Mouse (Mus musculus) neural tube, embryonic 15.5 days (tissue): ENCODE measurements around the gene Plxnb2. TPM values are rescaled to one million over a fixed set of nuclear protein-coding genes. Genes with fewer than 3 reads are reported as not detected.
A peak's percentile ranks its signal among the peaks of the same experiment; 100 is the strongest.

Experiments
- ATAC-seq: fragments of 200-750 bp; cut with Nextera tagmentation; 2 replicates; pipeline ENCODE4 v1.8.0; 2017; ENCODE audit warnings: mild to moderate bottlenecking, moderate TSS enrichment, moderate library complexity; ENCODE audit not compliant: low FRiP score
- H3K27ac ChIP-seq: fragments of 300-500 bp; sonication (generic); replicated peaks from 2 replicates; pipeline ENCODE4 v1.5.1; 2015; ENCODE audit warnings: mild to moderate bottlenecking, inconsistent platforms
- H3K27me3 ChIP-seq: fragments of 300-500 bp; sonication (generic); replicated peaks from 2 replicates; pipeline ENCODE4 v1.6.1; 2015; ENCODE audit warnings: inconsistent platforms
- H3K36me3 ChIP-seq: fragments of 300-500 bp; sonication (generic); 2 replicates; pipeline ENCODE4 v1.6.1; 2015; ENCODE audit warnings: inconsistent platforms
- H3K4me1 ChIP-seq: fragments of 300-500 bp; sonication (generic); 2 replicates; pipeline ENCODE4 v1.6.1; 2015; ENCODE audit warnings: inconsistent platforms
- H3K4me2 ChIP-seq: fragments of 300-500 bp; sonication (generic); 2 replicates; pipeline ENCODE4 v1.6.1; 2015; ENCODE audit warnings: inconsistent platforms, mild to moderate bottlenecking, moderate library complexity
- H3K4me3 ChIP-seq: fragments of 300-500 bp; sonication (generic); replicated peaks from 2 replicates; pipeline ENCODE4 v1.5.1; 2015; ENCODE audit warnings: mild to moderate bottlenecking, inconsistent platforms
- H3K9ac ChIP-seq: fragments of 300-500 bp; sonication (generic); replicated peaks from 2 replicates; pipeline ENCODE4 v1.6.1; 2015; ENCODE audit warnings: mild to moderate bottlenecking, inconsistent platforms
- H3K9me3 ChIP-seq: fragments of 300-500 bp; sonication (generic); replicated peaks from 2 replicates; pipeline ENCODE4 v1.6.1; 2016; ENCODE audit warnings: inconsistent platforms
- WGBS: fragments of 180-500 bp; shearing (Covaris S2); methylation state at CpG from one replicate; pipeline ENCODE4 v1.1.7; 2015; ENCODE audit warnings: mixed read lengths; 5-methylcytosine and 5-hydroxymethylcytosine counted together
- polyA plus RNA-seq: library from polyadenylated mRNA; unstranded; fragments of >200 nt; fragmentation: Nextera tagmentation; extraction: Ambion mirVana; gene quantifications from 2 replicates; pipeline ENCODE4 v1.2.1, GENCODE M21; 2015

The Plxnb2 gene
- polyA plus RNA-seq, 1 experiment from 2014 or later: 69.4 TPM

DNA sequence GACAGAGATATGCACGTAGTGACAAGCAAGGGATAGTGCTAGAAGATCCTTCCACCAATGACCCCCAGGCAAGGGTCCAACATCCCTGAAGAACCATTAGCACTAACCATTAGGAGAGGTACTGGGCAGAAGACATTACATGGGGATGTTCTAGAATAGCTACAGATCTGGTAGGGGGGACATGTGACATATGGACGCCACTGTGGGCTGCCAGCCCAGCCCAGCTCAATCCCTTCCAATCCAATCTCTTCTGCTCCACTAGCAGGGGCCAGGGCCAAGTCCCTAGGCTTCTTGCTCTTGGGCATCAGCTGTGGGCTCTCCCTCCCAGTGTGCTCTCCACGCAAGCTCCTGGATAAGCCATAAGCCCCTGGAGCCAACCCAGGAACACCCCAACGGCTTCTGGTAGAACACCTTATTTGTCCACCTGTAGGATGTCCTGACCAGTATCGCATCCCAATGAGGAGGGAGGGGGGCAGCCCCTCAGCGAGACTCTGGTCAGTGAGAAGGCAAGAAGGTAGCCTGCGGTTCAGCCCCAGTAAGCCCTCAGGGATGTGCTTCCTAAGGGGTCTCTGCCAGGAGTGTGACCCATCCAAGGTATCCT is 2.2 kb downstream of the Plxnb2 start:
- peak overlapping the region; percentile 94; the same call in 1 of the 2 replicates for H3K9ac ChIP-seq
- WGBS: 69% methylated on average over 7 of the region's 7 CpGs

DNA sequence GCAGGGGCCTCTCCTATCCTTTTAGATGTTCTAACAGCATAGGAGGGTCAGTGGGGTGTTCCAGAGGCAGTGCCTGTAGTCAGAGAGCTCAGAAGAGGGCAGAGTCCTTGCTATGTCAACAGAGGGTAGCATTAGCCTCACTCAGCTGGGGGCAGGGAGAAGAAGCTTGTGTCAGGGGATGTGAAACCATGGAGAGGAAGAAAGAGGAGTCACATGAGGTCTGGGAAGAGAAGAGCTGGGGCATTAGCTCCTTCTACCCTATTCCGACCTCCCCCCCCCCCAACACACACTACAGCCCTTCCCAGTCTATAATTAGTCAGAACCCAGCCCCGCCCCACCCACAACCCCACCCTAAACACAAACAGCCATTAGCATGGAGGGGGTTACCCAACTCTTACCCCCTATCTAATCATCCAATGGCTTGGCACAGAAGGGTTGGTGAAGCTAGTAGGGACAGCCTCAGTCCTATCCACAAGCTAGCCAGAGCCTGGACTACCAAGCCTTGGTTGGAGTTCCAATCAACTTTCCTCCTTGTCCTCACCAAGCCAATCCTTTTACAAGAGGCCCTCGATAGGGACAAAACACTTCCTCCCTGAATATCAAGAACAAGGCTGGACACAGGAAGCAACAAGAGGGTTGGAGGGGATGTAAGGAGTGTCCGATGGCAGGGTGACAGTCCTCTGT is 2.9 kb downstream of the Plxnb2 start:
- Histone ChIP-seq H3K27me3 (no peaks in the 10 kb centered on the region), H3K4me3 (peak overlapping the region; percentile 76; the same call in 1 of the 2 replicates), H3K9ac (peak overlapping the region; percentile 26; the same call in 1 of the 2 replicates), H3K9me3 (no peaks in the 10 kb centered on the region), H3K36me3 (no peaks in the 10 kb centered on the region), H3K27ac (peak overlapping the region; percentile 42), H3K4me1 (peaks cover 87% of the 10 kb centered on the region), H3K4me2 (peak overlapping the region; percentile 90)
- no peak for ATAC-seq
- 68% methylated on average over 4 of the region's 4 CpGs for WGBS

More for the DNA sequence above, 2.2 kb downstream of the Plxnb2 start:
- ATAC-seq: no peak
- Histone ChIP-seq H3K4me3 (peak overlapping the region; percentile 76), H3K27me3 (no peaks in the 10 kb centered on the region), H3K27ac (peak overlapping the region; percentile 91), H3K36me3 (no peaks in the 10 kb centered on the region), H3K4me2 (peak overlapping the region; percentile 90), H3K4me1 (peaks cover 82% of the 10 kb centered on the region), H3K9me3 (no peaks in the 10 kb centered on the region)

DNA sequence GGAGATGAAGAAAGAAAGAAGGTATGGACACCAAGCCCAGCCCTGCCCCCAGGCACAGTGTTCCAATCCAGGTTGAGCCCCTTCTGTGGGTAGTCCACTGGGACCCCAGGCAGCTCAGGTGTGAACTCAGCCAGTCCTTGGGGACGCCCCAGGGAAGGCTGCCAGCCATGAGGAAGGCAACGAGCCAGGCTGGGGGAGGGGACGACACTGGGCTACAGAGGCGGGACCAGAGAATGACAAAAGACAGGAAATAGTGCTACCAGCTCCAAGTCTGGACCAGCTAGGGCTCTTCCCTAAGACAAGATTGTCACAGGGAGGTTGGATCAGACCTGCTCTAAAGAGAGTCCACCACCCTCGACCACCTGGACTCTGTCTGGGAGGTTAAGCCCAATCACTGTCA is 3.5 kb downstream of the Plxnb2 start:
- Histone ChIP-seq H3K4me3 (no peak overlapping the region), H3K9ac (0 out of 2 replicates have a peak overlapping the region, but pooled peaks have one; percentile 26), H3K4me1 (peaks cover 87% of the 10 kb centered on the region), H3K9me3 (no peaks in the 10 kb centered on the region), H3K4me2 (peak overlapping the region; percentile 90), H3K27ac (peak overlapping the region; percentile 42), H3K36me3 (no peaks in the 10 kb centered on the region), H3K27me3 (no peaks in the 10 kb centered on the region)
- WGBS: 9% methylated on average over 5 of the region's 5 CpGs
- ATAC-seq: no peak

DNA sequence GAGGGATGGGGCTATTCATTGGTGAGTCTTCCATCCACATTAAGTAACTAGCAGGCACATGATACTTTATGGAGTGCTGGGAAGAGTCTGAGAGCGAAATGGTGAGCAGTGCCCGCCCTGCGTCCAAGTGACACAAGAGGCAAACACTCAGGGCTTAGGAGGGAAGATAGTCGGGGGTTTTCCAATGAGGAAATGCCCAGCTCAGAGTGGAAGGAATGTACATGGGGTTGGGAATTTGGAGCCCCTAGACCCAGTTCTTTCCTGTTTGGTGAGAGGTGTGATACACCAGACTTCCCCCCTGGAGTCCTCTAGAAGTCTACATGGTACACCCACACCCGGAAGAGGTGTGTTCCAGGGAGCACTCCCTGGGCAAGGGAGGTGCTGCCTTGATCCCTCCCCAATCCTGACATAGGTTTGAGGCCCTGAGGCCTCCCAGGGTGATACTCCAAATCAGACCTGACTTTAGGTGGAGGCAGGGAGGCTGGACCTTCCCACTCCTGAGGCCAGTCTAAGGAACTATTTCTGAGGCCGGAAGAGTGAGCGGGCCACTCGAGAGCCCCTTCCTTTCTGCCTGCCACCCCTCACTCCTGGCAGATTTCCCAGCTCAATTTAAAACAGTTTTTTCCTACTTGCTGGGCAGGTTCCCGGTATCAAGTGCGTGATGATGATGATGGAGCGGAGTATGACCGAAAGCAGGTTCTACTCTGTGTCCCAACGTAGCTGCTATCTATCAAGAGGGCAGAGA is 5.0 kb downstream of the Plxnb2 start:
- Histone ChIP-seq H3K27ac (no peak overlapping the region; the same call in 1 of the 2 replicates), H3K9ac (no peak overlapping the region), H3K36me3 (no peaks in the 10 kb centered on the region), H3K4me2 (no peak overlapping the region), H3K27me3 (no peaks in the 10 kb centered on the region), H3K4me1 (peaks cover 88% of the 10 kb centered on the region), H3K4me3 (no peak overlapping the region), H3K9me3 (no peaks in the 10 kb centered on the region)
- 75% methylated on average over 13 of the region's 13 CpGs for WGBS
- ATAC-seq: no peak

DNA sequence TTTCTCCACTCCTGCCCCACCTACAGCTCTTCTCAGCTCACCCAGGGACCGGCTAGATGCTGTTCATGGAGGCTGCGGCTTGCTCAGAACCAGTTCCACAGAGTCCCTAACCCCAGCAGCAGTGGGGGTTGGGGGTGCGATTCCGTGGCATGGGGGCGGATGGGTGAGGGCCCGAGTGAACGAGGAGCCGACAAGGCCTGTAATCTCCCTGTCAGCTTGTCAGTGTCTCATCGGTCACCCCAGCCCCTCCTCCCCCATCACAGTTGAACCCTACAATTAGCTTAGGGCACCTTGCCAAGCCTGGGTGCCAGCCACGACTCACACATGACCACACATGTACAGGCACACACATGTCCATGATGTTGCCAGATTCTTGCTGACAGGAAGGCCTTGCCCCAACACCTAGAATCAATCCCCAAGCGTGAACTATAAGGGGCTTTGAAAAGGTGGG is 5.7 kb downstream of the Plxnb2 start:
- Histone ChIP-seq H3K36me3 (0 out of 2 replicates have a peak, but pooled peaks cover 4% of the 10 kb centered on the region), H3K27ac (no peak overlapping the region), H3K9ac (no peak overlapping the region), H3K4me1 (peaks cover 95% of the 10 kb centered on the region), H3K27me3 (no peaks in the 10 kb centered on the region), H3K4me2 (no peak overlapping the region; the same call in 1 of the 2 replicates), H3K9me3 (no peaks in the 10 kb centered on the region), H3K4me3 (no peak overlapping the region)
- 60% methylated on average over 11 of the region's 11 CpGs for WGBS
- no peak for ATAC-seq

DNA sequence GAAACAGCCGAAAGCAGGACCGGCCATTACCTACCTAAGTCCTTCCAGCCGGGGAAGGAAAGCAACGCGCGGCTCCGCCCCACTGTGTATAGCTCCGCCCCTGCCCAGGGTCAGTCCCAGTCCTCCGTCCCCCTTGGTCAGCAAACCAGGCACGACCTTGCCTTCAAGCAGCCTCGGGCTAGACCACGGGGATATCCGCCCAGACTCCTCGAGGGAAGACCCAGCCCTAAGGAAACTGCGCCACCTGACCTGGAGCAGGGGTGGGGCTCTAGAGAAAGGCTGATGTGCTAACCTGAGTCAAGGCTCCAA is 6.7 kb downstream of the Plxnb2 start:
- Histone ChIP-seq H3K27me3 (no peaks in the 10 kb centered on the region), H3K4me2 (peak overlapping the region; percentile 96), H3K9ac (peak overlapping the region; percentile 65), H3K4me3 (peak overlapping the region; percentile 54), H3K4me1 (peaks cover 96% of the 10 kb centered on the region), H3K36me3 (0 out of 2 replicates have a peak, but pooled peaks cover 5% of the 10 kb centered on the region), H3K27ac (peak overlapping the region; percentile 81), H3K9me3 (no peaks in the 10 kb centered on the region)
- peak; percentile 45 for ATAC-seq
- 2% methylated on average over 15 of the region's 15 CpGs for WGBS

DNA sequence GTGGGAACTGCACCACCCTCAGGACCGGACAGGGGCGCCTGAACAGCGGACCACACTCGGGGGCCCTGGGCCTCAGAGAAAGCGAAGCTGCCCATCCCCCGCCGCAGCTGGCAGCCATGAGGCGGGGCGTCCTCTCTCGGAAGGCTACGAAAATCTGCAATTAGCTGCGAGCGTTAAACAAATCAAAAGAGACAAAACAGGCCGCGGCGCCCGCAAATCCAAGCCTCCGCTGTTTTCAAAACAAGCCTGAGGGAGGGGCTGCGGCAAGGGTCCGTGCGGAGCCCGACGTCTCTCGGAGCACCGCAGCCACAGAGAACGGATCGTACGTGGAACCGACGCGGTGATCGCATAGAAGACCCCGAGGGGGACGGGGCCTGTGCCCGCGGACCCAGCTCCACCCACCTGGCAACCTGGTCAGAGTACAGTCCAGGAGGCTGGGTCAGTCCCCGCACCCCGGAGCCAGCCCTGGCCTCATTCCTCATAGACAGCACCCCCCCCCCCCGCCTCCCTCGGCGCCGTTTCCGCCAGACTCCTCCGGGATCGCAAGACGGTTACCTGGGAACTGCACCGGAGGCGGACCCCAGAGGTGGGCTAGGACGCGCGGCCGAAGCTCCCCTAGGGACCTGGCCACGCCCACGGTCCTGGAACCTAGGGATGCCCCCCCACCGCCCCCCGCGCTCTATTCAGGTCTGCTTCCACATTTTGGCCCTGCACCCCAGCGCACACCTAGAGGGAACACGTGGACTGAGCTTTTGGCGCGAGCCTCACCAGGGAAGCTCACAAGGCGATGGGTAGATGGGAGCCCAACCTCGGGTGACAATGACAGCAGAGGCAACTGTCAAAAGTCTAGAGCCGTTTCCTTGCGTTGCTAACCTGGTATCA is 7.3 kb downstream of the Plxnb2 start:
- peaks cover 91% of the 10 kb centered on the region for H3K4me1 ChIP-seq
- H3K9ac ChIP-seq: peak overlapping the region; percentile 65
- no peaks in the 10 kb centered on the region for H3K27me3 ChIP-seq
- no peaks in the 10 kb centered on the region for H3K9me3 ChIP-seq
- peak; percentile 47 for ATAC-seq
- under 1% methylated on average over 62 of the region's 65 CpGs for WGBS
- H3K36me3 ChIP-seq: peaks cover 7% of the 10 kb centered on the region
- H3K4me2 ChIP-seq: peak overlapping the region; percentile 96
- peak overlapping the region; percentile 54 for H3K4me3 ChIP-seq
- peak overlapping the region; percentile 81 for H3K27ac ChIP-seq

DNA sequence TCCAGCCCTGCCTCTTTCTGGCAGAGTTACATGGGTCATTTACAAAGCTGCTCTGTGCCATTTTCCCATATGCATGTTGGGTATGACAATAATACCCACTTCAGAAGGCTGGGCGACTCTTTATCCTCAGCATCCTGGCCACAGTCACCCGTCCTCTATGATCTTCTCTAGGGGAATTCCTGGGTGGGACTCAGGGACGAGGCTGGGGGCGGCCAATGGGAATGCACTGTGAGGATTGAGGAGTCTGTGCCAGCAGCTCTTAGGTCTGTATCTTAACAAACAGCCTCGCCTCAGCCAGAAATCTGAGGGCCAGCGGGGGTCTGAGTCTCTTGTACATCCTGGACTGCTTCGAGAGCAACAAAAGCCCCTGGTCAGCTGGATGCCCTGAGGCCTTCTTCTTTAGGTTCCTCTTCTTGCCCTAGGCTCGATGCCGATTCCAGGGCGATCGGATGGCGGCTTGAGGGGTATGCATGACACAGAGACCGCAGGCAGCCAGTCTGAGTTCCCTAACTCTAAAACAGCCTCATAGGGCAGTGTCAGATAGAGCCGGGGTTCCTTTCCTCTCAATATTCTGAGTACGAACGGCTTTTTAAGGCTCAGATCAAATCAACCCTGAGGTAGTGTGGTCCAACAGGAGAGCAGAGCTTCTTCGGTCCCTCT is 8.2 kb downstream of the Plxnb2 start:
- Histone ChIP-seq H3K27me3 (no peaks in the 10 kb centered on the region), H3K9me3 (no peaks in the 10 kb centered on the region), H3K4me3 (peak overlapping the region; percentile 54), H3K9ac (peak overlapping the region; percentile 65), H3K27ac (peak overlapping the region; percentile 81), H3K4me2 (peak overlapping the region; percentile 96), H3K36me3 (peaks cover 16% of the 10 kb centered on the region), H3K4me1 (peaks cover 83% of the 10 kb centered on the region)
- no peak for ATAC-seq
- 27% methylated on average over 17 of the region's 17 CpGs for WGBS

DNA sequence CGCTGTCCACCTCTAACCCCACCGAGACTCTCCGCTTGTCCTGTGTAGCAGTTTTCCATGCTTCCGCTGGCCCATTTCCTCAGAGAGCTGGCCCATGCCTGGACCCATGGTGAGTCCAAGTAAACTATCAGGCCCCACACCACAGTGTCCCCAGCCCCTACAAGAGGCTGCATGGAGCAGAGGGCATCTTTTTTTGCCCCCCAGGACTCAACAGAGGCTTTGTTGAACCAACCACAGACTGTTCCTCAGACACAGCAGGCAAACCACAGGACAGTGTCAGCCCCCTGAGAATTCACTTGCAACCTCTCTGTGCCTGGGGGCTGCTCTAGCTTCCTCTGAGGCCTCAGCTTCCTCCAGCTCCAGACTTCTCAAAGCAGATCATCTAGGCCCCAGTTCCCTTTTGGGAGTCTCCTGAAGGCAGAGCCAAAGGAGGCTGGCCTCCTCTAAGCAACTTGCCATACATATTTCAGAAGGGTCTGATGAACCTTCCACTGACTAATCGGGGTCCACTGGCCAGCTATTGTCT is 9.0 kb downstream of the Plxnb2 start:
- no peak overlapping the region for H3K9ac ChIP-seq
- ATAC-seq: no peak
- H3K27me3 ChIP-seq: no peaks in the 10 kb centered on the region
- H3K4me3 ChIP-seq: no peak overlapping the region
- H3K36me3 ChIP-seq: peaks cover 24% of the 10 kb centered on the region
- peaks cover 75% of the 10 kb centered on the region for H3K4me1 ChIP-seq
- 0 out of 2 replicates have a peak overlapping the region, but pooled peaks have one; percentile 96 for H3K4me2 ChIP-seq
- H3K9me3 ChIP-seq: no peaks in the 10 kb centered on the region
- WGBS: 88% methylated on average over 5 of the region's 5 CpGs
- no peak overlapping the region for H3K27ac ChIP-seq

DNA sequence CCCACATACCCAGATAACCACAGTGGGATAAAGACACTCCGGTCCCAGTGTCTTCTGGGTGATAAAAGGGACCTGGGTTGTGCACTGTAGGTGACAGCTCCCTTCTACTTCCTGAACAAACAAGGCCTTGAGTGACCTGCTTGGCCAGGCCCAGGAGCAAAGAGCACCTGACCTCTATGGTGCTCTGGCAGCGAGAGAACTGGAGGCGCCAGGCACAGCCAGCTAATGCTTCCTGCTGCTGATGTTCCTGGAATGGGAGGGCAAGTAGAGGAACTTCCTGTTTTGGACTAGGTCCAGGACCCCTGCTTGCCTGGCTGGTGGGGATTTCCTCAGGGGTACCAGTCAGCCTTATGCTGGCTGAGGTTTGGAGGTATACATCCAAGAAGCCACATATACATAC is 10.5 kb downstream of the Plxnb2 start:
- Histone ChIP-seq H3K27ac (peak overlapping the region; percentile 77), H3K4me1 (peaks cover 60% of the 10 kb centered on the region), H3K27me3 (no peaks in the 10 kb centered on the region), H3K36me3 (peaks cover 39% of the 10 kb centered on the region), H3K9ac (peak overlapping the region; percentile 18; the same call in 1 of the 2 replicates), H3K4me3 (no peak overlapping the region), H3K9me3 (no peaks in the 10 kb centered on the region), H3K4me2 (peak overlapping the region; percentile 34; the same call in 1 of the 2 replicates)
- WGBS: 73% methylated on average over 3 of the region's 3 CpGs
- no peak for ATAC-seq
